Mouse (Mus musculus) testis, adult 2 months (tissue): Measurements from ENCODE around the gene Robo2. TPM values are rescaled to one million over a fixed set of nuclear protein-coding genes. Genes with fewer than 3 reads are reported as not detected.

ENCODE experiments used
- H3K27ac ChIP-seq: fragments of 200-500 bp; 2 replicates; pipeline ENCODE4 v1.5.1; 2012; ENCODE audit warnings: low read depth, low read length; ENCODE audit not compliant: control insufficient read depth, insufficient read depth
- H3K27me3 ChIP-seq: fragments of 200-500 bp; 2 replicates; pipeline ENCODE4 v1.6.1; 2012; ENCODE audit warnings: mild to moderate bottlenecking, low read length, moderate library complexity; ENCODE audit not compliant: control insufficient read depth, insufficient read depth
- H3K36me3 ChIP-seq: fragments of 200-500 bp; 2 replicates; pipeline ENCODE4 v1.6.1; 2012; ENCODE audit warnings: mild to moderate bottlenecking, low read length; ENCODE audit not compliant: control insufficient read depth, insufficient read depth
- H3K4me1 ChIP-seq: fragments of 200-500 bp; 2 replicates; pipeline ENCODE4 v1.6.1; 2012; ENCODE audit warnings: low read length; ENCODE audit not compliant: control insufficient read depth, insufficient read depth
- H3K4me3 ChIP-seq: fragments of 200-500 bp; 2 replicates; pipeline ENCODE4 v1.5.1; 2012; ENCODE audit warnings: low read depth, mild to moderate bottlenecking, low read length, moderate library complexity, mixed read lengths; ENCODE audit not compliant: control insufficient read depth
- CTCF ChIP-seq: fragments of 200-500 bp; IDR thresholded peaks from 2 replicates; pipeline ENCODE4 v1.5.1; 2012; ENCODE audit warnings: low read depth, mild to moderate bottlenecking, inconsistent platforms, low read length, moderate library complexity; ENCODE audit not compliant: control insufficient read depth, insufficient read depth, insufficient replicate concordance
- POLR2A ChIP-seq: fragments of 200-500 bp; IDR thresholded peaks from 2 replicates; pipeline ENCODE4 v1.6.1; 2012; ENCODE audit warnings: low read depth, mild to moderate bottlenecking, inconsistent platforms, low read length, moderate library complexity; ENCODE audit not compliant: control insufficient read depth
- polyA plus RNA-seq: library from polyadenylated mRNA; depleted of rRNA; stranded (reverse); fragments of >200 nt; gene quantifications from 2 replicates; pipeline ENCODE4 v1.2.3, GENCODE M21; 2012

Gene Robo2
- polyA plus RNA-seq, 1 experiment: 0.15 TPM

DNA sequence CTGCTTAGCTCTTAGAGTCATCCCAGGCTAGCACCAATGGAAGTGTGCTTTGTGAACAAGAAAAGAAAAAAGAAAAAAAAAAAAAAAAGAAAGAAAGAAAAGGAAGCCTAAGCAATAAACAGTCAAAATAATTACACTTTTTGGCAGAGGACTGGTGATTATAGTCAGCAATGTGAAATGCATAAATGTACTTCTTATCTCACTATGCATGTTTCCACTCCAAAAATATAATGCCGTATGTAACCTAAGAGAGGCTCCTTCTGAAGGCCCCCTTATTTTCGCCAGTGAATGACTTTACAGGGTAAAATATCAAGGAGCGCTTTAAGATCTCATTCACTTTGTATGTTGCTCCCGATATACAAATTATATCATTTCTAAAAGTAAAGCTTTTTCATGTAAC is 496.2 kb downstream of the Robo2 start:
- Histone ChIP-seq H3K27ac (no peak overlapping the region), H3K4me1 (no peaks in the 10 kb centered on the region)

DNA sequence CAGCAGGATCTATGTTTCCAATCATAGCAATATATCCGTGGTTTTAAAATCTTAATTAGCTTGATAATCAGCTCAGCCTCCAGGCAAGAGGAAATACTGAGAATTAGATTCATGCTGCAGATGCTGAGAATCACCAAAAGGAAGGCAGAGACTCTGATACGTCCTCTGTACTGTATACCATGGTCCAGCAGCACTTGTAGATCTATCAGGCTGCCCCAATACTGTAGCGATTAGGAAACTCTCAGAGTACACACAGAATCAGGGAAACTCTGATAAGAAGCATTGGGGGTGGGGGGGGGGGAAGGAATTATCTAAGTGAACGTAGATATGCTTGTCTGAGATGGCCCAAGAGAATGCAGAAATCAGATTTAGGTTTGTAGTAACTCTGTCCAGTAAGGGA is 496.7 kb downstream of the Robo2 start:
- Histone ChIP-seq H3K27me3 (no peaks in the 10 kb centered on the region), H3K4me3 (no peak overlapping the region), H3K36me3 (no peaks in the 10 kb centered on the region), H3K4me1 (no peaks in the 10 kb centered on the region), H3K27ac (no peak overlapping the region)
- TF ChIP-seq CTCF (no peak), POLR2A (no peak)

More for the DNA sequence above, 496.2 kb downstream of the Robo2 start:
- Histone ChIP-seq H3K27me3 (no peaks in the 10 kb centered on the region), H3K36me3 (no peaks in the 10 kb centered on the region), H3K4me3 (no peak overlapping the region)
- no peak for TF ChIP-seq POLR2A
- no peak for TF ChIP-seq CTCF

DNA sequence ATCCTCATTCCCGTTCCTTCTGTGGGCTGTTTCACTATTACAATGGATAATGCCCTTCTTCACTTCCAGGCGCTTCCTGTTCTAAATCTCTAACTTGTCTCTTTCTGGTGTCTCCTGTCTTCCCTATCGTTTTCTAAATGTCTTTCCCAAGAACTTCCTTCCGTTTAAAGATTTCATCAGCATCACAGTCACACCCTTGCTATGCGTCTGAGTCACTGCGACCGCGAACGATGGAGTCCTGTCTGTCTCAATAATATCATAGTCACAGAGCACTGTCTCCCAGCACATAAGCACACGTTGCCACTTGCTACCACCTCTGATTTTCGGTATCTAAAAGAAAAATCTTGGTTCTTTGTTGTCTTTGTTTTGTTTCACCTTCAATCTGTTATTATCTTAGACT is 503.1 kb downstream of the Robo2 start:
- TF ChIP-seq POLR2A (no peak), CTCF (no peak)
- Histone ChIP-seq H3K4me3 (no peak overlapping the region), H3K36me3 (no peaks in the 10 kb centered on the region), H3K27me3 (no peaks in the 10 kb centered on the region), H3K27ac (no peak overlapping the region), H3K4me1 (no peaks in the 10 kb centered on the region; the same call in 1 of the 2 replicates)

- H3K4me3 ChIP-seq: no peak overlapping the region
- H3K36me3 ChIP-seq: no peaks in the 10 kb centered on the region
- H3K27ac ChIP-seq: no peak overlapping the region
- TF ChIP-seq CTCF (no peak), POLR2A (no peak)
- H3K27me3 ChIP-seq: no peaks in the 10 kb centered on the region
- H3K4me1 ChIP-seq: no peaks in the 10 kb centered on the region
Observed at GRCm38 (mm10) chr16:73896856-73897255, 514.8 kb downstream of the Robo2 start.

DNA sequence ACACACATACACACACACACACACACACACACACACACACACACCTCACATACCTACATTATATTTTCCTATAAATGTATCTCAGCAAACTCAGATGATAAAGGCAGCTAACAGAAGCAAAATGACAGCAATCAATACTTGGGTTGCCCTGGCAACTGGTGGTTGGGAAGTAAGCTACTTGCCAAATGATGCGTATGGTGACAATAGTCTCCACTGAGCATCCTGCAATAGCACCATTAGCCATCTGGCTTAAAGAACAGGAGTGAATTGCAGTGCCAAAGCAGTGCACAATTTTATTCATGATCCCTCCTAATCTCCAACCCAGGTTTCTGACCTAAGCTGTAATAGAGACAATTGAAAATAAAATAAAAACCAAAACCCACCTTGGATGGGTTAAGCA is 529.7 kb downstream of the Robo2 start:
- Histone ChIP-seq H3K4me3 (no peak overlapping the region), H3K36me3 (no peaks in the 10 kb centered on the region), H3K27ac (no peak overlapping the region), H3K27me3 (no peaks in the 10 kb centered on the region), H3K4me1 (no peaks in the 10 kb centered on the region)
- TF ChIP-seq POLR2A: no peak
- TF ChIP-seq CTCF: no peak

GRCm38 (mm10) chr16:73877973-73878372 is 533.7 kb downstream of the Robo2 start:
- Histone ChIP-seq H3K27me3 (no peaks in the 10 kb centered on the region), H3K36me3 (no peaks in the 10 kb centered on the region), H3K27ac (no peak overlapping the region), H3K4me3 (no peak overlapping the region), H3K4me1 (no peaks in the 10 kb centered on the region)
- TF ChIP-seq CTCF: no peak
- TF ChIP-seq POLR2A: no peak

DNA sequence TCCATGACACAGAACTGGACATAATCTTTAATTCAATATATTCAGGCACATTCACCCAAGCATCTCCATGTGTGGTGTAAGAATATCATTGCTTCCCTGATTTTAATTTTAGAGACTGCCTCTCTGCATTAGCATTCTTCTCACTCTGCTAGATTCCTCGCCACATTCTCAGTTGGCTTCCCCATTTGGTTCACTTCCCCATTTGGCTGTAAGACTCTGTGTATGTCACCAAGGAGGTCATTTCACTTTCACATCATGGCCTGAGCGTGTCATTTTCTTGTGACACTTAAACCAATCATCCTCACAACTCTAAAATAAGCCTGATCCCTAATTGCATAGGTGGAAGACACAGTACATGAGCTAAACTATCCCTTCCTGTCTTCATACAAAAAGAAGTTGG is 536.6 kb downstream of the Robo2 start:
- H3K27me3 ChIP-seq: no peaks in the 10 kb centered on the region
- TF ChIP-seq CTCF: no peak
- no peak for TF ChIP-seq POLR2A
- H3K36me3 ChIP-seq: no peaks in the 10 kb centered on the region
- no peaks in the 10 kb centered on the region for H3K4me1 ChIP-seq
- H3K27ac ChIP-seq: no peak overlapping the region
- no peak overlapping the region for H3K4me3 ChIP-seq

DNA sequence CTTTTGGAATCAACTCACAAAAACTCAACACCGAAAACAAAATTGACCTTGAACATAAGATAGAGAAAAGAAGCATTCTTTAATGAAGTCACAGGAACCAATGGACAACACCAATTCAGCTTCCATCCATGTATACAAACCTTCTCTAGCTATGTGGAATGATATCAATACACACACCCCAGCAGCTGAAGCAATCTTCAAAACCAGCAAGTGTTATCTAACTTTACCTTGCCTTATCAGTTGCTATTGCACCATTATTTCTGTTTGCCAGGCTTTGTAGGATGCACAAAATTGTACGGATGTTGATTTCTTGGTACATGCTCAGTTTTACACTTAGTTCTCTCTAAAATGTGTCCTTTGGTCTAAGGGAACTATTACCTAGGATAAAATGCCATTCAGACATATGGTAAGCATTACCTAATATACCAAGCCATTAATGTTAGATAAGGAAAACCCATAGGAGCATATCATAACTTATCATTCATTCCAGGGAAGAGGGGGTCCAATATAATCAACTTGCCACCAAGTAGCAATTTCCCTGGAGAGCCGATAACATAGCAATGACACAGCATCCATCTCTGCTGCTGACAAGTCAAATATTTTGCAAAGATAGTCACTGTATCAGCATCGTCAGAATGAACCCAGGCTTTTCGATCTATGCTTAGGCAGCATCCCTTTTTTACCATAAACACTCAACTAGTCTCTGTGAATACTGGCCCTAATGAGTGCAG is 537.6 kb downstream of the Robo2 start:
- Histone ChIP-seq H3K27me3 (no peaks in the 10 kb centered on the region), H3K4me3 (no peak overlapping the region), H3K27ac (no peak overlapping the region), H3K36me3 (no peaks in the 10 kb centered on the region), H3K4me1 (no peaks in the 10 kb centered on the region)
- TF ChIP-seq POLR2A: no peak
- TF ChIP-seq CTCF: no peak

DNA sequence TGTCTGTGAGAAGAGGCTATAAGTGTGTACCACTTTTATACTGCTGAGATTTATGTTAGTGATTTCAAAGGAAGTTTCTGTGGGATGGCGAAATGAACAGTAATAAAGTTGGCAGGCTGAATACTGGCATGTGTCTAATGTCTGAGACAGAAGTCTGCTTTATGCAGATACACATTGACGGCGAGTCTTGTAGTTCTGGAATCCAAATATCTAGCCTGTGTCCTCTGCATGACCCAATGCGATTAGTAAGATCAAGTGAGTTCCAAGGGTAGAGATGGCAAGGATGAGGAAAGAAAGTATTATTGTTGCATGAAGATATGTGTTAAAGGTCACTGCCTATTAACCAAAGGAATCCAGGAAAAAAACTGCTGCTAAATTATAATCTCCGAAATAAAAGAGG is 541.3 kb downstream of the Robo2 start:
- H3K36me3 ChIP-seq: no peaks in the 10 kb centered on the region
- no peak for TF ChIP-seq CTCF
- TF ChIP-seq POLR2A: no peak
- no peak overlapping the region for H3K4me3 ChIP-seq
- no peaks in the 10 kb centered on the region for H3K4me1 ChIP-seq
- H3K27ac ChIP-seq: no peak overlapping the region
- no peaks in the 10 kb centered on the region for H3K27me3 ChIP-seq
